Comparison of ENCODE assay signal across 16 mouse cellular contexts in genomic region chr8:36018993-36019753, GRCm38 (mm10).
A peak's percentile ranks its signal among the peaks of the same experiment; 100 is the strongest.
DNase-seq lines count a peak whose midpoint lies in the region; ATAC-seq lines count a peak whose summit lies in the region.
"Had no signal": no experiment of that assay in that cellular context is flagged by ENCODE, and none has a peak within 500 bp of the region (broad histone marks: within the 10 kb centered on the region; RNA-seq: fewer than 3 reads in every experiment).

No protein-coding gene starts in this region.

- intact Hi-C loops in heart, postnatal 14 days (cut with DNase I): no loop called here

- peak; percentile 72 for DNase-seq in heart, adult 11 months
- DNase-seq in heart, postnatal 14 days: no peak
- DNase-seq in CD4-positive, CD25-positive, alpha-beta regulatory T cell, adult 2 months (ENCODE audit: low read depth, low spot score): peak; percentile 23
- DNase-seq in lung, adult 18-20 months: no peak
- DNase-seq in c-Kit-positive CD71-positive TER-119-positive erythroid progenitor cells, embryonic 14.5 days (ENCODE audit: low spot score): no peak
- DNase-seq: adrenal gland, postnatal 10 days; cerebellum, adult 8-10 months; gastrocnemius, adult 2 months; kidney, adult 11 months; kidney, postnatal 4 days; liver, postnatal 0 days; lung, postnatal 10 days; thymus, adult 18-20 months had no signal

- ATAC-seq in granulocyte monocyte progenitor cell, adult 5-6 weeks (replicated peaks; ENCODE audit: poor library complexity, severe bottlenecking): peak; percentile 91
- ATAC-seq in neutrophil, adult 5-6 weeks (ENCODE audit: extremely low read depth, insufficient number of reproducible peaks, low FRiP score, poor library complexity, severe bottlenecking): peak; percentile 51; the same call in 1 of the 2 replicates
- ATAC-seq: liver, postnatal 0 days; midbrain, embryonic 13.5 days had no signal

Comparison
In these comparisons a context has a peak if more than half of its experiments do, and no peak if none do; other contexts are left out.
1. DNase-seq: peak in heart, adult 11 months (single experiment) and CD4-positive, CD25-positive, alpha-beta regulatory T cell, adult 2 months (single experiment); none in heart, postnatal 14 days (0 of 2), lung, adult 18-20 months (0 of 2) and c-Kit-positive CD71-positive TER-119-positive erythroid progenitor cells, embryonic 14.5 days (single experiment).